Mouse (Mus musculus): ENCODE results near the gene Lum. TPM values are rescaled to one million over a fixed set of nuclear protein-coding genes. Genes with fewer than 3 reads are reported as not detected.

The Lum gene
- polyA plus RNA-seq, 1 experiment = not detected

- H3ac ChIP-seq (ENCODE audit: control insufficient read depth, insufficient read length, low read depth) = no peak overlapping the region
- H3K27me3 ChIP-seq (ENCODE audit: control insufficient read depth, insufficient read depth, insufficient read length) = no peaks in the 10 kb centered on the region
- TF ChIP-seq USF1 (IDR thresholded peaks at IDR 0.05; ENCODE audit: low read depth) (no peak), MYOG (IDR thresholded peaks at IDR 0.05; ENCODE audit: control insufficient read depth, extremely low read depth, insufficient read length) (no peak), MAX (IDR thresholded peaks at IDR 0.05) (no peak), CEBPB (IDR thresholded peaks at IDR 0.05; ENCODE audit: low read depth) (no peak), FOSL1 (IDR thresholded peaks at IDR 0.05; ENCODE audit: insufficient read depth, low read length, poor library complexity, severe bottlenecking) (no peak), CTCF (IDR thresholded peaks at IDR 0.05; ENCODE audit: control insufficient read depth, insufficient read depth, insufficient read length) (no peak), MYOD1 (IDR thresholded peaks at IDR 0.05; ENCODE audit: control insufficient read depth, insufficient read length, low read depth) (no peak)
- H3K79me2 ChIP-seq (ENCODE audit: control insufficient read depth, insufficient read depth) = no peaks in the 10 kb centered on the region
- no peaks in the 10 kb centered on the region for H3K79me3 ChIP-seq (ENCODE audit: low read depth)
- H3K4me3 ChIP-seq (ENCODE audit: insufficient read depth, poor library complexity, severe bottlenecking) = no peak overlapping the region
- H3K36me3 ChIP-seq (ENCODE audit: control insufficient read depth, insufficient read depth) = no peaks in the 10 kb centered on the region
These were observed 17.2 kb upstream of the Lum start for GRCm38 (mm10) chr10:97547740-97548139.

DNA sequence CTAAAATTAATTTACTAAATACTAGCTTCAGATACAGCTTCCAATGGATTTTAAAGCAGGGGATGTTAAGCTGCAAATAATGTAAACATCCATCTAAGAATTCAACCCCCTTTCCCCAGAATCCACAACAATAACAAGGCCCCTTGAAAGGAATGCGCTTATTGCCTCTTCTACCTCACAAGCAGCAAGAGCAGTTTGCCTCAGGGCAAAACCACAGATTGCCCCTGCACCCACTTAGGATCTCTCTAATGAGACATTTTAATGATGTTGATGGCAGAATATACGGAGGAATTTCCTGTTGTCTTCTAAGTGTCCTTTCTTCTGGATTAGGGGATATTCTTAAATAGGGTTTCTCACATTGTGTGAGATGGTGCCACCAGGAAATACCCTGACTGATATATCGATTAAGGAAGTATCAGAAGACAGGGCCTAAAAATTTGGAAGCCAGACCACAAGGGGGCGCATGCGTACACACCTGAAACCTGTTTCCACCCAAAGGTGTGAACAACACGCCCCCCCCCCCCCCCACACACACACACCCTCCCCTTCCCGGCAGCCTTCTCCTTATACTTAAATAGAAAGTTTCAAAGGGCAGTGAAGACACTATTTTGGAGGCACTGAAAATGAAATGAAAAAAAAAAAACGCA, 2.7 kb downstream of the Lum start:
- Histone ChIP-seq H3K79me2 (ENCODE audit: control insufficient read depth, insufficient read depth) (no peaks in the 10 kb centered on the region), H3K79me3 (ENCODE audit: low read depth) (no peaks in the 10 kb centered on the region), H3ac (ENCODE audit: control insufficient read depth, insufficient read length, low read depth) (no peak overlapping the region), H3K27me3 (ENCODE audit: control insufficient read depth, insufficient read depth, insufficient read length) (no peaks in the 10 kb centered on the region), H3K36me3 (ENCODE audit: control insufficient read depth, insufficient read depth) (no peaks in the 10 kb centered on the region), H3K4me3 (ENCODE audit: insufficient read depth, poor library complexity, severe bottlenecking) (no peak overlapping the region)
- TF ChIP-seq FOSL1 (IDR thresholded peaks at IDR 0.05; ENCODE audit: insufficient read depth, low read length, poor library complexity, severe bottlenecking) (no peak), MYOD1 (IDR thresholded peaks at IDR 0.05; ENCODE audit: control insufficient read depth, insufficient read length, low read depth) (no peak), MYOG (IDR thresholded peaks at IDR 0.05; ENCODE audit: control insufficient read depth, extremely low read depth, insufficient read length) (no peak), CEBPB (IDR thresholded peaks at IDR 0.05; ENCODE audit: low read depth) (no peak), MAX (IDR thresholded peaks at IDR 0.05) (no peak), USF1 (IDR thresholded peaks at IDR 0.05; ENCODE audit: low read depth) (no peak), CTCF (IDR thresholded peaks at IDR 0.05; ENCODE audit: control insufficient read depth, insufficient read depth, insufficient read length) (no peak)

DNA sequence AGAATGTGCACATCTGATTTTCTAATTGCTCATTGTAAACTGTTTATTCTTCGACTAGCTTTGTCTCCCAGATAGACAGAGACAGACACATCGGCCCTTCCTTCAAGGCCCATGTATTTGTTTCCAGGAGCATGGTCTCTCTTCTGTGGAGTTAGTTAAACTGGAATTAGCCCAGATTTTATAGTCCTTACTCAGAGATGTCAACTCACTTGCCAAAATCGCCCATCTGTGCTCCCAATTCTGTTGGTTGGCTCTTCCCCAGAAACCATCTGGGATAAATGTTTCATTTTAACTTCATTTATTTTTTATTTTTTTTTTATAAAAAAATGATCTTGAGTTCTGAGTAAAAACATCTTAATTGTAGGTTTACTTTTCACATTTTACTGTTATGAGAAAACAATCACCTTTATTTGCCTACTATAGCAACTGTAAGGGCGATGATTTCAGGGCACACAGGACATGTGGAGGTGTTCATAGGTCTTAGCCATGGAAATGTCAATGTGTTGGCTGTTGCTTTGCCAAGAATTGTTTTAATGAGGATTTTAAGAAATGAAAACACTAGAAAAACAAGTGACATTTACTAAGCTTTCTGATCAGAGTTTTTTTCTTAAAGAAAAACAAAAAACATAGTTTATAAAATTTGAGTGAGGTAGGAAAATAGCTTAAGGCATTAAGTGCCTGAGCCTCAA, 17.8 kb downstream of the Lum start:
- TF ChIP-seq CTCF (IDR thresholded peaks at IDR 0.05; ENCODE audit: control insufficient read depth, insufficient read depth, insufficient read length) (no peak), CEBPB (IDR thresholded peaks at IDR 0.05; ENCODE audit: low read depth) (no peak), MYOD1 (IDR thresholded peaks at IDR 0.05; ENCODE audit: control insufficient read depth, insufficient read length, low read depth) (no peak), MAX (IDR thresholded peaks at IDR 0.05) (no peak), MYOG (IDR thresholded peaks at IDR 0.05; ENCODE audit: control insufficient read depth, extremely low read depth, insufficient read length) (no peak), FOSL1 (IDR thresholded peaks at IDR 0.05; ENCODE audit: insufficient read depth, low read length, poor library complexity, severe bottlenecking) (no peak), USF1 (IDR thresholded peaks at IDR 0.05; ENCODE audit: low read depth) (no peak)
- no peaks in the 10 kb centered on the region for H3K36me3 ChIP-seq (ENCODE audit: control insufficient read depth, insufficient read depth)
- no peaks in the 10 kb centered on the region for H3K79me3 ChIP-seq (ENCODE audit: low read depth)
- no peaks in the 10 kb centered on the region for H3K79me2 ChIP-seq (ENCODE audit: control insufficient read depth, insufficient read depth)
- no peak overlapping the region for H3K4me3 ChIP-seq (ENCODE audit: insufficient read depth, poor library complexity, severe bottlenecking)
- no peaks in the 10 kb centered on the region for H3K27me3 ChIP-seq (ENCODE audit: control insufficient read depth, insufficient read depth, insufficient read length)
- no peak overlapping the region for H3ac ChIP-seq (ENCODE audit: control insufficient read depth, insufficient read length, low read depth)

GRCm38 (mm10) chr10:97584176-97584575, 19.2 kb downstream of the Lum start:
- H3K27me3 ChIP-seq (ENCODE audit: control insufficient read depth, insufficient read depth, insufficient read length) = no peaks in the 10 kb centered on the region
- no peaks in the 10 kb centered on the region for H3K36me3 ChIP-seq (ENCODE audit: control insufficient read depth, insufficient read depth)
- no peaks in the 10 kb centered on the region for H3K79me3 ChIP-seq (ENCODE audit: low read depth)
- TF ChIP-seq MAX (IDR thresholded peaks at IDR 0.05) (no peak), CTCF (IDR thresholded peaks at IDR 0.05; ENCODE audit: control insufficient read depth, insufficient read depth, insufficient read length) (no peak), FOSL1 (IDR thresholded peaks at IDR 0.05; ENCODE audit: insufficient read depth, low read length, poor library complexity, severe bottlenecking) (no peak), MYOG (IDR thresholded peaks at IDR 0.05; ENCODE audit: control insufficient read depth, extremely low read depth, insufficient read length) (no peak), MYOD1 (IDR thresholded peaks at IDR 0.05; ENCODE audit: control insufficient read depth, insufficient read length, low read depth) (no peak), USF1 (IDR thresholded peaks at IDR 0.05; ENCODE audit: low read depth) (no peak), CEBPB (IDR thresholded peaks at IDR 0.05; ENCODE audit: low read depth) (no peak)
- H3ac ChIP-seq (ENCODE audit: control insufficient read depth, insufficient read length, low read depth) = no peak overlapping the region
- H3K4me3 ChIP-seq (ENCODE audit: insufficient read depth, poor library complexity, severe bottlenecking) = no peak overlapping the region
- H3K79me2 ChIP-seq (ENCODE audit: control insufficient read depth, insufficient read depth) = no peaks in the 10 kb centered on the region

- Histone ChIP-seq H3K79me3 (ENCODE audit: low read depth) (no peaks in the 10 kb centered on the region), H3K79me2 (ENCODE audit: control insufficient read depth, insufficient read depth) (no peaks in the 10 kb centered on the region), H3ac (ENCODE audit: control insufficient read depth, insufficient read length, low read depth) (no peak overlapping the region), H3K4me3 (ENCODE audit: insufficient read depth, poor library complexity, severe bottlenecking) (no peak overlapping the region), H3K36me3 (ENCODE audit: control insufficient read depth, insufficient read depth) (no peaks in the 10 kb centered on the region), H3K27me3 (ENCODE audit: control insufficient read depth, insufficient read depth, insufficient read length) (no peaks in the 10 kb centered on the region)
- TF ChIP-seq USF1 (IDR thresholded peaks at IDR 0.05; ENCODE audit: low read depth) (no peak), MAX (IDR thresholded peaks at IDR 0.05) (no peak), CTCF (IDR thresholded peaks at IDR 0.05; ENCODE audit: control insufficient read depth, insufficient read depth, insufficient read length) (no peak), MYOG (IDR thresholded peaks at IDR 0.05; ENCODE audit: control insufficient read depth, extremely low read depth, insufficient read length) (no peak), FOSL1 (IDR thresholded peaks at IDR 0.05; ENCODE audit: insufficient read depth, low read length, poor library complexity, severe bottlenecking) (no peak), MYOD1 (IDR thresholded peaks at IDR 0.05; ENCODE audit: control insufficient read depth, insufficient read length, low read depth) (no peak), CEBPB (IDR thresholded peaks at IDR 0.05; ENCODE audit: low read depth) (no peak)
These were observed 22.2 kb downstream of the Lum start for GRCm38 (mm10) chr10:97587159-97587558.
